Mouse (Mus musculus) embryo, embryonic 11 days (tissue): Measurements from ENCODE around the gene Kdsr.
"Not testable (repeated sequence)": the region's sequence is repeated elsewhere in the genome, so short reads cannot be mapped to it uniquely, and the experiment has no call there.

Experiments
- DNase-seq: peaks from one replicate; pipeline ENCODE4 v3.0.0-alpha.2; 2015

Kdsr gene

DNA sequence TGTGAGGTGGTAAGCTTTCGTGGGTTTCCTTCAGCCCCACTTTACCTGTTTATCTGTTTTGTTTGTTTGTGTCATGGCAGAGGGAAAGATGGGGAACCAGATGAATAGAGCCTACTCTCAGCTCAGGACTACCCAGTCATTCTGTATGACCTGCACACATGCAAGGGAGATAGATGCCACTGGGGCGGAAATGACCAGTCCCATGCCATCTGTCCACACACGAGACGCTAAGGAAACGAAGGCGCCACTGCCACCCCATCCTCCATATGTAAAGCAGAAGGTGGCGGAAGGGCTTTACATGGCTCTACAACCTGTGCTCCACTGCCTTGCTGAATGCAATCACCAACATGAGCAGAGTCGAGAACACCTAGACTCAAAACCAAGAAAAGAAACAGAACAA lies 23.3 kb downstream of the Kdsr start:
- DNase-seq, result no peak

GRCm38 (mm10) chr1:106735586-106735985 lies 23.9 kb downstream of the Kdsr start:
- peak; percentile 54 for DNase-seq

DNA sequence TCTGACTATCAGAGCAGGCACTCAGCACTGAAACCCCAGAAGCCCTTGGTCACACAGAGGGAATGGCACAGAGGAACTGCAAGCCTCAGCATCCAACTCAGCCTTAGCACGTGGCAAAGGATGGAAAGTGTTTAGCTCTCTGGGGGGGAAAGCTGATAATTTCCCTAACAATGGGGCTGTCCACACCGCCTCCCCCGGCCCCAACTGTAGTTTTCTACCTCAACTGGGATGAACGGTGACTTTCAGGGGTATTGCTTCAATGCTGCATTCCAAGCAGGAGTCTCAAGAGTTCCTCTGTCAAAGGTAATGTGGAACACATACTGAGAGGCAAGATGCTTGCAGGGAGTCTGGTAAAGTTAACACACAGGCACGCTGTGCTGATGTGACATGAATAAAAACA lies 37.5 kb downstream of the Kdsr start:
- DNase-seq, result no peak

DNA sequence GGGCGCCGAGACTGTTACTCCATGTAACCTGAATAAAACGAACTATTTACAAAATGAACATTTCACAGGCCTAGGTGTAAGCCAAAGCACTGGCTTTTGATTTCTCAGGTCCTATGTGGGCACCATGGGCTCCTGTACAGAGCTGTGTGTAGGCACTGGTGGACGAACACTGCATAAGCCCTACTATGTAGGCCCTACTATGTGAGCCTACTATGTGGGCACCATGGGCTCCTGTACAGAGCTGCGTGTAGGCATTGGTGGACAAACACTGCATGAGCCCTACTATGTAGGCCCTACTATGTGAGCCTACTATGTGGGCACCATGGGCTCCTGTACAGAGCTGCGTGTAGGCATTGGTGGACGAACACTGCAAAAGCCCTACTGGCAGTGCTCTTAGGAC lies 41.8 kb downstream of the Kdsr start:
- DNase-seq, result not testable (repeated sequence)

GRCm38 (mm10) chr1:106717071-106717601 lies 42.4 kb downstream of the Kdsr start:
- peak; percentile 88 for DNase-seq

GRCm38 (mm10) chr1:106716141-106716540 lies 43.4 kb downstream of the Kdsr start:
- no peak for DNase-seq

DNA sequence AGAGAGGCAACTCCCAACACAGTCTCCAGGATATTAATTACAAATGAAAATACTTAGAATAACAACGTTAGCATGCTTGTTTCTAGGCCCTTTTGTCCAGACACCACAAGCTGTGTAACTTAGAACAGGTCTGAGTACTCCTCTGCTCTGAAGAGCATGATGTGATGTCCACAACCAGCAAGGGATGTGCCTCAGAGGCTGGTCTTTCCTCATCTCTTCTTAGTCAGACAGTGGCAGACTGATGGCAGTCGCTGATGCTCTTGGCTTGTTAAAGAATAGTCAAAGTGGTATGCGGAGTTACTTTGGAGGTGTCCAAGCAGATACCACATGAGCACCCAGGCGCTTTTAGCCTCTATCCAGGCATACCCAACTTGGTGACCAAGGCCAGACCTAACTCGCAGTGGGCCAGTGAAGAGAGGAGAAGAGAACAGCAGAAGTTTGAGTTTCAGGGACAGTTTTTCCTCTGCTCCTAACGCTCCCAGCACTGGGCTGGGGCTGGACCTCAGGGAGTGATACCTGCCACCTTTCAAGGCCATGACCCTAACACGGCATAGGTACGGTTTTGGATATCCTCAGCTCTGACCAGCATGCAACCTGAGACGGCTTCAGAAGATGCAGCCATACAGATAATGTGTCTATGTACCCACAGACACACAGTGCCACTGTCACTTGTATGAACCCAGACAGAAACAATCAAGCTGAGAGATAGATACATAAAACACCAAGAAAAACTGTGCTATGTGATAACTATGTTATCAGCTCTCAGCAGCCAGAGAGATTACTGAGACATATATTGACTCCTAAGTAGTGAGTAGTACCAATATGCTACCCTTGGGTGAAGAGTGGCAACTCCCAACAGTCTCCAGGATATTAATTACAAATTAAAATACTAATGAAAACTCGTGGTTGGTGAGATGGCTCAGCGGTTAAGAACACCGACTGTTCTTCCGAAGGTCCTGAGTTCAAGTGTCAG lies 44.1 kb downstream of the Kdsr start:
- no peak for DNase-seq

DNA sequence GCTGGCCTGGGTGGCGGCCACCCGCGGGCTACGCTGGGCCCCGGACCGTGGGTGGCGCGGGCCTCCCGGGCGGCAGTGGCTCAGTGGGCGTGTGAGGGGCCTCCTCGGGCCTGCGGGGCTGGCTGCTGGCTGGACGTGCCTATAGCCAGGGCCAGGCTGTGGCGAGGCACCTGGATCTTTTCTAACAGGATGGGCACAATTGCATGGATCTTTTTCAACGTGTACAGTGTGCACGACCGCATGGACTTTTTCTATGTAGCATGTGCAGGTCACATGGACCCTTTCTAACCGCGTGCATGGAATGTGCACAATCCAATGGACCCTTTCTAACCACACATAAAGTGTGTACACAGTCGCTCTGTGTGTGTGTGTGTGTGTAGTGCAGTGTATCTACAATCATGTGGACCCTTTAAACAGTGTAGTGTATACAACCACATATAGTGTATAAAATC lies 45.0 kb downstream of the Kdsr start:
- DNase-seq, result no peak

DNA sequence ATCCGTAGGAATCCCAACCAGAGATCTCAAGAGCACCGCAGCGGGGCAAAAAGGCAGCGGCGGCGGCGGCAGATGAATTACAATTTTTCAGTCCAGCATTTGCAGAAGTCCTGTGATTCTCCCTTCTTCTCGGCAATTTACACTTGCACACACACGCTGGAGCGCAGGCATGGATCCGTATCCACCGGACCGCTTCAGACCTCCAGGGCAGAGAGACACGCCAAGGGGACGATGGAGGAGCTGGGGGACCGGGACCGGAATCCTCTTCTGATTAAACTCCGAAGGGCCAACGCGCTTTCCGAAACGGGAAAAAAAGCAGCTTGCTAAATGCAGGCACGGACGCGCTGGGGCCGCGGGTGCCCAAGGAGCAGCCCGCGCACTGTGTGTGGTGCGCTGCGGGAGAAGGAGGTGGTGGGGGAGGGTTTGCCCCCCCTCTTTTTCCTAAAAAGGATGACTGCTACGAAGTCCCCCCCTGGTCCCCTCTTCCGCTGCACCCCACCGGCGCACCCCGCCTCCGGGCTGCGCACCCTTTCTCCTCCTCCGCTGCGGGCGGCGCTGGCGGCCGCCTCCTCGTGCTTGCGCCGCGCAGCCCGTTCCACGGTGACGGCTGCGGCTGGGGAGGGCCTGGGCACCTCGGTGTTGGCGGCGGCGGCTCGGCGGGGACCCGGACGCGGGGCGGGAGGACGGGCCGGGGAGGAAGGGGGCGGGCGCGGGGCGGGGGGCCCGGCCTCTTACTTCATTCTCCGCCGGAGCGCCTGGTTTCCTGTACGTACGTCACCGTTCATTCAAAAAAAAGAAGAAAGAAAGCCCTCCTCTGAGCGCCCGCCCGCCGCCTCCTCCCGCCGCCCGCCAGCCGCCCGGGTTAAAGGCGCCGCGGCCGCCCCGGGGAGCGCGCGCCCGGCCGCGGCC lies 45.7 kb downstream of the Kdsr start, which contains the start of gene Bcl2:
Gene Bcl2, minus strand, starts transcription at position 654 of the 909 bp plus-strand sequence.
- peak; percentile 89 for DNase-seq

- DNase-seq, result peak; percentile 67
Measured at GRCm38 (mm10) chr1:106712330-106712729, 47.2 kb downstream of the Kdsr start.

DNA sequence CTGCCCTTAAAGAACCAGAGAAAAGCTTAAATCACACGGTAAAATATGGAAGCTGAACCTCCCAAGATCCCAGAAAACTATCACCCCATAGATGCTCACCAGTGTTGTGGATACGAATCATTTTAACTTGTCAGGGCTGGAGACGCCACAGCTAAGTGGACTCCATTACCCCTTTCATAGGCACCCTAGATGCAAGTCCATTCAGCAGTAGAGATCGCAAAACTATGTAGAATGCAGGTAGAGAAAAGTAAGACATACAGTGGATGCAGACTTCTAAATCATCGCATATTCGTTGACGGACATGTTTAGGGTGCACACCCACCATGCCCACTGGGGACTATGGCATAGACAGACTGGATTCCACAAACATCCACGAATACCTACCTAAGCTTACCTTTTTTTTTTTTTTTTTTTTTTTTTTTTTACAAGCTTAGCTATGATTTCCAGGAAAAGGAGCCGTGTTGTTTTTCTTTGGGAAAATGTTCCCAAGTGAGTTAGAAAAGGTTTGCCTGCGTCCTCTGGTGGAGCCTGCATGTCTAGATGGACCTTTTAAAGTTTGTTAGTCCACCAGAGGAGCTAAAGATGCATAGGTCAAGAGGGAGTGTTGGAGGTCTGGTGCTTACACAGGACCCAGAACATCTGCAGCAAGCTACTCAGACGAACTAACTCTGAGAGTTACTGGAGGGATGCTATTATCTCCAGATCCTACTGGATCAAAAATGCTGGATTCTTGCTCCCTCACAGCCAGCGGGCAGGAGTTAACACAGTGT lies 48.0 kb downstream of the Kdsr start:
- no peak for DNase-seq

- no peak for DNase-seq
Measured at GRCm38 (mm10) chr1:106710202-106710601, 49.3 kb downstream of the Kdsr start.

- no peak for DNase-seq
Measured at GRCm38 (mm10) chr1:106707036-106707880, 52.3 kb downstream of the Kdsr start.

- no peak for DNase-seq
Measured at GRCm38 (mm10) chr1:106703183-106703582, 56.3 kb downstream of the Kdsr start.

DNA sequence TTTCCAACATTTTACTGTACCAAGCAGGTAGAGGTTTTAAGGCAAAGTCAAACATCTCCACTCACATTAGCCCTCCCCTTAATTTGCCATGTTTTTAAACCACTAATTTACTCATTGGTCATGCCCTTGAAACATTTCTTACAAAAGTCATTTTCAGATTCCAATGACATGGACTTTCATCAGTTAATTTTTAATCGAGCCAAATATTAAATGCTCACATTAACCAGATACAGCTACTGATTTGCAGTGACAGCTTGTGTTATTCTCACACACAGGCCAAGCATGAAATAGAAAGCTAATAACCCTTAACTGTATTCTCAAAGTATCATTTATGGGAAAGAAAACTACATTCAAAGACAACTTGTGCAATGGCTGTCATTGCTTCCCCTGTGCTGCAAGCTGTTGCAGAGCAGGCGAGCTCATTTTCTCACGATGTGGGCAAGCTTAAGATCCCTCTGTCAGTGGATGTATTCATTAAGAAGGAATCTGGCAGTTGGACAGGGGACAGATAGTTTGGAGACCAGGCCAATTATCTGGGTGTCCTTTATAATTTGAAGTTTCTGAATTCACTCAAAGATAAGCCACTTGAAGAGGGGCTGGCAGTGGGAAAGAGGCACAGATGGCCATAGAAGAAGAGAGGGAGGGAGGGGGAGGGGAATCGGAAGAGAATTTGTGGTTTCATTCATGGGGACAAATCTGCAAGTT lies 56.9 kb downstream of the Kdsr start:
- no peak for DNase-seq

GRCm38 (mm10) chr1:106700520-106701114 lies 58.9 kb downstream of the Kdsr start:
- no peak for DNase-seq

DNA sequence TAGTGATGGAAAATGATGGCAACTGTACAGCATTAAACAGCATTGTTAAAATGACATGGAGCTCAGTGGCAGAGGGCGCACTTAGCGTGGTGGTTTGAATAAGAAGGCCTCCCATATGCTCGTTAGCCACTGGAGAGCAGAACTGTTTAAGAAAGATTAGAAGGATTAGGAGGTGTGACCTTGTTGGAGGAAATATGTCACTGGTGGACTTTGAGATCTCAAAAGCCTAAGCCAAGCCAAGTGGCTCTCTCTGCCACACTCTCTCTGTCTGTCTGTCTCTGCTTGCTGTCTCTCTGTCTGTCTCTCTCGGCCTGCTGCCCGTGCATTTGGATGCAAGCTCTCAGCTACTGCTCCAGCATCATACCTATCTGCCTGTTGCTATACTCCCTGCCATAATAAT lies 63.1 kb downstream of the Kdsr start:
- DNase-seq, result no peak

DNA sequence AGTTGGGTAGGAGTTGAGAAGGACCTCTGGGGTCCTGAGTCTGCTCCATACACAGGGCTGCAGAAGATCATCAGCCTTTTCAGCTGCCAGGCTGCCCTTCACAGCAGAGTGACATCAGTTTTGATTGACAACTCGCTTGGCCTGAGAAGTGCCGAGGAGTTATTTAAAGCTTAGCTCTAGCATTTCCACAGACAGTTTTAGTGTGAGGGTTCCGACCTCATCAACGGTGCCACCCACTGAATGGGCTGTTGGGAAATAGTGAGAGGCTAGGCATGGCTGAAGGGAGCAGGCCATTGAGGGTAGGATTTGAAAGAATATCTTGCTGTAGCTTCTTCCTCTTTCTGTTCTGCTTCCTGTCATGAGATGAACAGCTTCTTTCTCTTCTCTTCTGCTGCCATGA lies 63.9 kb downstream of the Kdsr start:
- no peak for DNase-seq

GRCm38 (mm10) chr1:106694316-106694715 lies 65.2 kb downstream of the Kdsr start:
- no peak for DNase-seq

DNA sequence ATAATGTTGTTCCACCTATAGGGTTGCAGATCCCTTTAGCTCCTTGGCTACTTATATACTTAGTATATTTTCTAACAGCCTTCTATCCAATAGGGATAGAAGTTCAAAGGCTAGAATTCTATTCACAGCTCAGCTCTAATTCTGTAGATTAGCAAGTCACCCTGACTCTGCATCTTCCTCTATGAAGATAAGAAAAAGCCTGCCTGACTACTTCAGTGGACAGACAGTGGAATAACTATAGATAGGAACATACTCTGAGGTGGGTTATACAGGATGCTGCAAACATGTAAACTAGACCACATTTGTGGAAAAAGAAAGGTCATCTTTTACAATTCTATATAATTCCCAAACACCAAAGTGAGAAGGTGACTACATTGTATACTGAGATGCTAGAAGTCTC lies 66.9 kb downstream of the Kdsr start:
- DNase-seq, result no peak
